Mouse (Mus musculus) neural tube, embryonic 13.5 days (tissue): ENCODE measurements at regions not wholly inside any gene's neighbourhood (a gene's known extent, or its start where the extent isn't known, plus 50 kb on each side); places are given as distances from the start of the nearest gene placed in this dataset.

Source experiments
- ATAC-seq: fragments of 200-750 bp; cut with Nextera tagmentation; 2 replicates; pipeline ENCODE4 v1.8.0; 2017; ENCODE audit warnings: low read depth, mild to moderate bottlenecking, moderate TSS enrichment, moderate library complexity
- H3K27ac ChIP-seq: fragments of 300-500 bp; sonication (generic); replicated peaks from 2 replicates; pipeline ENCODE4 v1.5.1; 2015; ENCODE audit warnings: moderate library complexity, mild to moderate bottlenecking, inconsistent platforms
- H3K27me3 ChIP-seq: fragments of 300-500 bp; sonication (generic); 2 replicates; pipeline ENCODE4 v1.6.1; 2015; ENCODE audit warnings: mild to moderate bottlenecking, inconsistent platforms
- H3K36me3 ChIP-seq: fragments of 300-500 bp; sonication (generic); 2 replicates; pipeline ENCODE4 v1.6.1; 2015; ENCODE audit warnings: mild to moderate bottlenecking, inconsistent platforms
- H3K4me1 ChIP-seq: fragments of 300-500 bp; sonication (generic); replicated peaks from 2 replicates; pipeline ENCODE4 v1.6.1; 2015; ENCODE audit warnings: inconsistent platforms
- H3K4me2 ChIP-seq: fragments of 300-500 bp; sonication (generic); 2 replicates; pipeline ENCODE4 v1.6.1; 2015; ENCODE audit warnings: inconsistent platforms, mild to moderate bottlenecking, moderate library complexity
- H3K4me3 ChIP-seq: fragments of 300-500 bp; sonication (generic); 2 replicates; pipeline ENCODE4 v1.5.1; 2015; ENCODE audit warnings: mild to moderate bottlenecking, inconsistent platforms
- H3K9ac ChIP-seq: fragments of 300-500 bp; sonication (generic); 2 replicates; pipeline ENCODE4 v1.6.1; 2015; ENCODE audit warnings: moderate library complexity, mild to moderate bottlenecking, inconsistent platforms
- H3K9me3 ChIP-seq: fragments of 300-500 bp; sonication (generic); 2 replicates; pipeline ENCODE4 v1.6.1; 2016; ENCODE audit warnings: inconsistent platforms
- WGBS: fragments of 180-500 bp; shearing (Covaris S2); methylation state at CpG from one replicate; pipeline ENCODE4 v1.1.7; 2015; 5-methylcytosine and 5-hydroxymethylcytosine counted together

GRCm38 (mm10) chr16:86546905-86547304 lies 645.3 kb upstream of the Adamts5 start:
- 88% methylated on average over 3 of the region's 3 CpGs for WGBS
- Histone ChIP-seq H3K9me3 (no peaks in the 10 kb centered on the region), H3K4me3 (no peak overlapping the region), H3K4me1 (no peaks in the 10 kb centered on the region), H3K27me3 (no peaks in the 10 kb centered on the region), H3K36me3 (no peaks in the 10 kb centered on the region), H3K4me2 (no peak overlapping the region), H3K9ac (no peak overlapping the region), H3K27ac (no peak overlapping the region)
- no peak for ATAC-seq

DNA sequence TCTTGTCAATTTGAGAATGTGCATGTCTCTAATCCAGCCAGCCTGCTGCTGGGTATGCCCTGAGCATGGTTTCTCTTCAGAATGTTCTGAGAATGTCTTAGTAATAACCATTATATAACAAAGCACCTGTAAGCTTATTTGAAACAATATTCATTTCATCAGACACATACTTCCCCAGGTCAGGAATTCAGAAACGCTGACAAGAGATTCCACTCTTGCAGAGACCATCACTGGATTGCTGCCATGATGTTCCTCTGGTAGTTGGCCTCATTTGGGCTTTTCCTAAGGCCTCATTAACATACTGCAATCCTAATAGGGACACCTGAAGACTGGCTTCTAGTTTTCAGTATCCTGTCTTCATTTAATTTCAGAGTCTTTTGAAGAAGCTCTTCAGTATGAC lies 642.5 kb upstream of the Adamts5 start:
- Histone ChIP-seq H3K9me3 (no peaks in the 10 kb centered on the region), H3K27ac (no peak overlapping the region), H3K9ac (no peak overlapping the region), H3K4me3 (no peak overlapping the region), H3K4me1 (no peaks in the 10 kb centered on the region), H3K27me3 (no peaks in the 10 kb centered on the region), H3K4me2 (no peak overlapping the region), H3K36me3 (no peaks in the 10 kb centered on the region)
- WGBS = 75% methylated on average over 1 of the region's 1 CpGs
- no peak for ATAC-seq

- Histone ChIP-seq H3K4me3 (no peak overlapping the region), H3K36me3 (no peaks in the 10 kb centered on the region), H3K4me1 (no peaks in the 10 kb centered on the region), H3K9me3 (no peaks in the 10 kb centered on the region), H3K27me3 (no peaks in the 10 kb centered on the region), H3K27ac (no peak overlapping the region), H3K4me2 (no peak overlapping the region), H3K9ac (no peak overlapping the region)
- 84% methylated on average over 5 of the region's 5 CpGs for WGBS
- ATAC-seq = no peak
Measured at GRCm38 (mm10) chr16:86536479-86536878, 634.9 kb upstream of the Adamts5 start.

- Histone ChIP-seq H3K9ac (no peak overlapping the region), H3K4me3 (no peak overlapping the region), H3K9me3 (no peaks in the 10 kb centered on the region), H3K36me3 (no peaks in the 10 kb centered on the region), H3K27ac (no peak overlapping the region), H3K4me2 (no peak overlapping the region), H3K27me3 (no peaks in the 10 kb centered on the region), H3K4me1 (no peaks in the 10 kb centered on the region)
- no peak for ATAC-seq
- WGBS = 92% methylated on average over 3 of the region's 3 CpGs
Measured at GRCm38 (mm10) chr16:86524135-86524534, 622.5 kb upstream of the Adamts5 start.

DNA sequence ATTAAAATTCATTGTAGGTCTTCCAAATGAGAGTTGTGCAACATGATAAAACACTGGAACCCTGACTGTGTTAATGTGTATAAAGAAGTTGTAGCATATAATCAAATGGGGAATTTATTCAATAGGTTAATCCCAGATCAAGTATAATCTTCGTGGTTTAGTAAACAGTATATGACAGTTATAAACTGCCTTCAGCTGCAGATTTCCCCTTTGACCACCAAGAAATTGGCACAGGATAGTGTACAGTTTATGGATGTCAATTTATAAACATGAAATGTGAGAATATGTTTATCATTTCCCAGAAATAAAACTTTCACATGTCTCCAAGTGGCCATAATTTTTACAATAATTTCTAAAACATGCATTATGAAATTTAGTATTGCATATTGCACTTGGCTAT lies 615.3 kb upstream of the Adamts5 start:
- H3K4me3 ChIP-seq = no peak overlapping the region
- H3K27me3 ChIP-seq = no peaks in the 10 kb centered on the region
- ATAC-seq = no peak
- H3K9me3 ChIP-seq = no peaks in the 10 kb centered on the region
- H3K4me1 ChIP-seq = no peaks in the 10 kb centered on the region
- H3K4me2 ChIP-seq = no peak overlapping the region
- H3K36me3 ChIP-seq = no peaks in the 10 kb centered on the region
- no peak overlapping the region for H3K27ac ChIP-seq
- 55% methylated on average over 1 of the region's 1 CpGs for whole genome bisulfite sequencing
- H3K9ac ChIP-seq = no peak overlapping the region

DNA sequence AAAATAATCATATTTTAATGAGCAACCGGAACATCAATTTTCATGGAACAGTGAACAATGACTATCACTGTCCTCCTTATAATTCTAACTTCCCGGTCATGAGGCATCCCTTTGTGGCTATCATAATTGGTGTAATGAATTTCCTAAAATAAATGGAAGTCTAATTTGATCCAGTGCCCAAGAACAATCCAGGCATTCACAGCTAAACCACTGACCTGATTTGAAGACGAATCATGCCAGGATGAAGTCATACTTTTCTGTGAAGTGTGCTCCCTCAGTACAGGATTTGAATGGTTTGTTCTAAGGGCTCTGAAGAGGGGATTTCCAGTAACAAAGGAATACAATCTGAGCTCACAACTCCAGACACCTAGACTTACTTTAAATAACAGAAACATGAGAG lies 614.5 kb upstream of the Adamts5 start:
- 50% methylated on average over 3 of the region's 3 CpGs for WGBS
- no peak overlapping the region for H3K4me2 ChIP-seq

GRCm38 (mm10) chr16:86501074-86501952 lies 599.7 kb upstream of the Adamts5 start:
- 70% methylated on average over 3 of the region's 3 CpGs for WGBS

More for the DNA sequence above, 614.5 kb upstream of the Adamts5 start:
- Histone ChIP-seq H3K4me3 (no peak overlapping the region), H3K9me3 (no peaks in the 10 kb centered on the region), H3K36me3 (no peaks in the 10 kb centered on the region), H3K27me3 (no peaks in the 10 kb centered on the region), H3K4me1 (no peaks in the 10 kb centered on the region), H3K9ac (no peak overlapping the region), H3K27ac (no peak overlapping the region)
- no peak for ATAC-seq

GRCm38 (mm10) chr16:86475145-86475544 lies 573.5 kb upstream of the Adamts5 start:
- H3K4me2 ChIP-seq = no peak overlapping the region
- no peaks in the 10 kb centered on the region for H3K27me3 ChIP-seq
- no peak for ATAC-seq
- H3K9ac ChIP-seq = no peak overlapping the region
- H3K4me1 ChIP-seq = no peaks in the 10 kb centered on the region
- no peaks in the 10 kb centered on the region for H3K36me3 ChIP-seq
- WGBS = 59% methylated on average over 1 of the region's 1 CpGs
- H3K4me3 ChIP-seq = no peak overlapping the region
- no peak overlapping the region for H3K27ac ChIP-seq
- H3K9me3 ChIP-seq = no peaks in the 10 kb centered on the region

More at GRCm38 (mm10) chr16:86501074-86501952, 599.7 kb upstream of the Adamts5 start:
- Histone ChIP-seq H3K27ac (no peak overlapping the region), H3K9ac (no peak overlapping the region), H3K36me3 (no peaks in the 10 kb centered on the region), H3K9me3 (no peaks in the 10 kb centered on the region), H3K4me2 (no peak overlapping the region), H3K4me3 (no peak overlapping the region), H3K27me3 (no peaks in the 10 kb centered on the region), H3K4me1 (no peaks in the 10 kb centered on the region)
- no peak for ATAC-seq

GRCm38 (mm10) chr16:86473059-86473740 lies 571.6 kb upstream of the Adamts5 start:
- H3K4me3 ChIP-seq = no peak overlapping the region
- H3K36me3 ChIP-seq = no peaks in the 10 kb centered on the region
- no peaks in the 10 kb centered on the region for H3K4me1 ChIP-seq
- WGBS = 56% methylated on average over 4 of the region's 4 CpGs
- no peak overlapping the region for H3K4me2 ChIP-seq
- H3K9ac ChIP-seq = no peak overlapping the region
- H3K27ac ChIP-seq = no peak overlapping the region
- H3K9me3 ChIP-seq = no peaks in the 10 kb centered on the region
- no peaks in the 10 kb centered on the region for H3K27me3 ChIP-seq
- ATAC-seq = no peak

DNA sequence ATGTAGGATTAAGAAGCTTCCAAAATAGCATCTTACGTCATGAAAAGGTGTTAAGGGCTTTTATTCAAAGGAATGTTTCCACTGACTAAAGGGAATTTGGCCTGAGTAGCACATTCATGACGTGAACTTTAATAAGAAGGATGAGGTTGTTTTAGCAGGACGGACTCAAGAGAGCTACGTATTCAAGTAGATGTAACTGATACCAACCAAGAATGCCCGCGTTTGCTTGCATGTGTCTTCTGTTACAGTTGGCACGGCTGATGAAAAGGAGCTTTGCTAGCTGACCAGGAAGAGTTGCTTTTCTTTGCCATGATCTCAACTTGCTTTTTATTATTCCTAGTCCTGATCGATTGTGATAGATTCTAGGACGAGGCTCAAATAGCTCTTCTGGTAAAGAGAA lies 559.4 kb upstream of the Adamts5 start:
- ATAC-seq = no peak

DNA sequence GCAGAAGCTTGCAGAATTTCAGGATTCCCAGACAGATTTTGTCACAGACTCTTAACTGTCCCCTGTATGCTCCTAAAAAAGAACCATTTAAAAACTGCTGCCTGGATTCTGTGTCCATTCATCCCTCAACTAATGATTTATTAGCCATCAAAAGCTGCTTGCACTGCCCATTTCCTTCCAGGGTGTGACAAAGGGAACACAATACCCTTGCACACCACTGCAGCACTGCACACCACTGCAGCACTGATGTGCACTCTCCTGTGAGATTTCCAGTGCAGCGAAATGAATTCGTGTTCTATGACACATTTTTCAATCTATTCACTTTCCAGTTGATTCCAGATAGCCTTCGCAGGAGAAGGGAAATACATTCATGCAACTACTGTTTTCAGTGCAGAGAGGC lies 555.0 kb upstream of the Adamts5 start:
- no peak for ATAC-seq
- 64% methylated on average over 3 of the region's 3 CpGs for WGBS
- Histone ChIP-seq H3K4me3 (no peak overlapping the region), H3K27me3 (no peaks in the 10 kb centered on the region), H3K9ac (no peak overlapping the region), H3K4me1 (no peaks in the 10 kb centered on the region), H3K4me2 (no peak overlapping the region), H3K9me3 (no peaks in the 10 kb centered on the region), H3K27ac (no peak overlapping the region), H3K36me3 (no peaks in the 10 kb centered on the region)

More for the DNA sequence above, 559.4 kb upstream of the Adamts5 start:
- H3K9ac ChIP-seq = no peak overlapping the region
- WGBS = 84% methylated on average over 9 of the region's 9 CpGs
- H3K4me1 ChIP-seq = no peaks in the 10 kb centered on the region
- no peak overlapping the region for H3K4me3 ChIP-seq
- H3K27ac ChIP-seq = no peak overlapping the region
- H3K4me2 ChIP-seq = no peak overlapping the region
- H3K36me3 ChIP-seq = no peaks in the 10 kb centered on the region
- no peaks in the 10 kb centered on the region for H3K9me3 ChIP-seq
- H3K27me3 ChIP-seq = no peaks in the 10 kb centered on the region

DNA sequence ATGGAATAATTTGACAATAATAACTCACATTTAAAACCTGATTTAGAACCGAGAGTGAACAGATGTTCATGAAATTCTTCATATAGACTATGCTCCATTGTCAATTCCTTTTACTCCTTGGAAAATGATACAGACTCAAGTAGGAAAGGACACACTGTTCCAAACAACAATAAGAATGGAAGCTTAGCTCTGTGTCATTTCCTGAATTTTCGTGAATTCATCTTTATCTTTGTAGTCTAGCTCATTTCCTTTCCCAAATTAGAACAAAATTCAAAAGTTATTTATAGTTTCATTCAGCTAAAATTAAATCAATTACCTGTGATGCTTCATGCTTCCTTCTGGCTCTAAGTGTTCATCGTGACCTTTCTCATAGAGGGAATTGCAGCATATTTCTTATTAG lies 553.2 kb upstream of the Adamts5 start:
- 71% methylated on average over 3 of the region's 3 CpGs for WGBS
- Histone ChIP-seq H3K4me1 (no peaks in the 10 kb centered on the region), H3K27ac (no peak overlapping the region), H3K27me3 (no peaks in the 10 kb centered on the region), H3K9ac (no peak overlapping the region), H3K36me3 (no peaks in the 10 kb centered on the region), H3K9me3 (no peaks in the 10 kb centered on the region), H3K4me3 (no peak overlapping the region), H3K4me2 (no peak overlapping the region)
- no peak for ATAC-seq
